Mouse (Mus musculus) MEL (cell line): ENCODE measurements around the gene Gde1. TPM values are rescaled to one million over a fixed set of nuclear protein-coding genes. Genes with fewer than 3 reads are reported as not detected.

Source experiments
- DNase-seq: peaks from one replicate; pipeline ENCODE4 v3.0.0; 2011; ENCODE audit warnings: low read depth, low spot score
- H3K27ac ChIP-seq: 2 replicates; pipeline ENCODE4 v1.5.1; 2012; ENCODE audit warnings: low read depth, mild to moderate bottlenecking, control low read depth, low read length, moderate library complexity; ENCODE audit not compliant: control insufficient read depth
- H3K27me3 ChIP-seq, 2 experiments: fragments of 150-350 bp in 1 of 2; sonication (generic) in 1 of 2; 2 replicates each; pipeline ENCODE4 v1.6.1; 2012; ENCODE audit warnings: low read length in 2 of 2, mild to moderate bottlenecking in 2 of 2, improper control_type of control experiment in 1 of 2, moderate library complexity in 1 of 2; ENCODE audit not compliant: insufficient read depth in 2 of 2, control insufficient read depth in 1 of 2
- H3K36me3 ChIP-seq, 2 experiments: 2 replicates each; pipeline ENCODE4 v1.6.1; 2012 to 2014; ENCODE audit warnings: low read length in 2 of 2, improper control_type of control experiment in 1 of 2, inconsistent platforms in 1 of 2, mild to moderate bottlenecking in 1 of 2; ENCODE audit not compliant: insufficient read depth in 2 of 2, control insufficient read depth in 1 of 2
- H3K4me1 ChIP-seq, 2 experiments: fragments of 150-350 bp in 1 of 2; sonication (generic) in 1 of 2; 2 replicates each; pipeline ENCODE4 v1.6.1; 2012; ENCODE audit warnings: low read length in 2 of 2, improper control_type of control experiment in 1 of 2, mild to moderate bottlenecking in 1 of 2; ENCODE audit not compliant: insufficient read depth in 2 of 2, control insufficient read depth in 1 of 2
- H3K4me3 ChIP-seq, 2 experiments: fragments of 150-350 bp in 1 of 2; sonication (generic) in 1 of 2; 2 replicates each; pipeline ENCODE4 v1.5.1; 2012; ENCODE audit warnings: low read depth in 2 of 2, low read length in 2 of 2, mild to moderate bottlenecking in 2 of 2, moderate library complexity in 2 of 2, control low read depth in 1 of 2, improper control_type of control experiment in 1 of 2; ENCODE audit not compliant: control insufficient read depth in 1 of 2, insufficient read depth in 1 of 2
- H3K79me2 ChIP-seq: 2 replicates; pipeline ENCODE4 v1.6.1; 2012; ENCODE audit warnings: mild to moderate bottlenecking, low read length, moderate library complexity; ENCODE audit not compliant: control insufficient read depth, poor library complexity, insufficient read depth
- H3K9ac ChIP-seq: 2 replicates; pipeline ENCODE4 v1.6.1; 2012; ENCODE audit warnings: low read depth, mild to moderate bottlenecking, control low read depth, low read length, moderate library complexity; ENCODE audit not compliant: control insufficient read depth, poor library complexity, severe bottlenecking
- H3K9me3 ChIP-seq: fragments of 150-350 bp; sonication (generic); replicated peaks from 2 replicates; pipeline ENCODE4 v1.6.1; 2012; ENCODE audit warnings: mild to moderate bottlenecking, low read length, improper control_type of control experiment, moderate library complexity; ENCODE audit not compliant: insufficient read depth
- BHLHE40 ChIP-seq: IDR thresholded peaks from 2 replicates; pipeline ENCODE4 v1.6.1; 2012; ENCODE audit warnings: low read depth, mild to moderate bottlenecking, inconsistent platforms, low read length, improper control_type of control experiment, borderline replicate concordance
- CHD2 ChIP-seq: IDR thresholded peaks from 2 replicates; pipeline ENCODE4 v1.6.1; 2011; ENCODE audit warnings: low read length, improper control_type of control experiment
- E2F4 ChIP-seq: IDR thresholded peaks from 2 replicates; pipeline ENCODE4 v1.6.1; 2011; ENCODE audit warnings: low read depth, low read length, improper control_type of control experiment, borderline replicate concordance
- ELF1 ChIP-seq: IDR thresholded peaks from 2 replicates; pipeline ENCODE4 v1.6.1; 2014; ENCODE audit warnings: low read depth, mild to moderate bottlenecking, inconsistent platforms, low read length, improper control_type of control experiment, moderate library complexity
- GABPA ChIP-seq: IDR thresholded peaks from 2 replicates; pipeline ENCODE4 v1.6.1; 2012; ENCODE audit warnings: low read depth, mild to moderate bottlenecking, inconsistent platforms, low read length, improper control_type of control experiment, moderate library complexity
- HCFC1 ChIP-seq: IDR thresholded peaks from 2 replicates; pipeline ENCODE4 v1.6.1; 2012; ENCODE audit warnings: low read depth, mild to moderate bottlenecking, inconsistent platforms, low read length, improper control_type of control experiment, moderate library complexity
- MYB ChIP-seq: IDR thresholded peaks from 2 replicates; pipeline ENCODE4 v1.6.1; 2011; ENCODE audit warnings: mild to moderate bottlenecking, low read depth, low read length, improper control_type of control experiment
- MYC ChIP-seq: IDR thresholded peaks from 2 replicates; pipeline ENCODE4 v1.6.1; 2011; ENCODE audit warnings: low read depth, mild to moderate bottlenecking, low read length, improper control_type of control experiment, moderate library complexity
- NELFE ChIP-seq: IDR thresholded peaks from 2 replicates; pipeline ENCODE4 v1.6.1; 2011; ENCODE audit warnings: low read depth, low read length, improper control_type of control experiment
- POLR2A ChIP-seq, 2 experiments: IDR thresholded peaks; 2 replicates each; pipeline ENCODE4 v1.6.1; 2011 to 2012; ENCODE audit warnings: low read length in 2 of 2, mild to moderate bottlenecking in 2 of 2, control low read depth in 1 of 2, improper control_type of control experiment in 1 of 2, low read depth in 1 of 2, moderate library complexity in 1 of 2; ENCODE audit not compliant: control insufficient read depth in 1 of 2, insufficient read depth in 1 of 2, poor library complexity in 1 of 2
- POLR2AphosphoS5 ChIP-seq: IDR thresholded peaks from 2 replicates; pipeline ENCODE4 v1.6.1; 2012; ENCODE audit warnings: low read depth, borderline replicate concordance, mild to moderate bottlenecking, inconsistent platforms, low read length, moderate library complexity, mixed read lengths
- RAD21 ChIP-seq: IDR thresholded peaks from 2 replicates; pipeline ENCODE4 v1.6.1; 2011; ENCODE audit warnings: mild to moderate bottlenecking, low read depth, low read length, improper control_type of control experiment
- RCOR1 ChIP-seq: IDR thresholded peaks from 2 replicates; pipeline ENCODE4 v1.6.1; 2012; ENCODE audit warnings: low read depth, mild to moderate bottlenecking, inconsistent platforms, low read length, improper control_type of control experiment
- TAL1 ChIP-seq: IDR thresholded peaks from 2 replicates; pipeline ENCODE4 v1.6.1; 2012; ENCODE audit warnings: mild to moderate bottlenecking, inconsistent platforms, low read length, moderate library complexity, mixed read lengths
- TBP ChIP-seq: IDR thresholded peaks from 2 replicates; pipeline ENCODE4 v1.8.0; 2011; ENCODE audit warnings: low read depth, low read length, improper control_type of control experiment
- USF1 ChIP-seq: IDR thresholded peaks from 2 replicates; pipeline ENCODE4 v1.6.1; 2014; ENCODE audit warnings: low read depth, mild to moderate bottlenecking, inconsistent platforms, low read length, improper control_type of control experiment, moderate library complexity
- ZMIZ1 ChIP-seq: IDR thresholded peaks from 2 replicates; pipeline ENCODE4 v1.6.1; 2012; ENCODE audit warnings: low read depth, mild to moderate bottlenecking, inconsistent platforms, low read length, improper control_type of control experiment, moderate library complexity
- ZNF384 ChIP-seq: IDR thresholded peaks from 2 replicates; pipeline ENCODE4 v1.6.1; 2012; ENCODE audit warnings: low read depth, mild to moderate bottlenecking, inconsistent platforms, low read length, improper control_type of control experiment
- polyA plus RNA-seq, 2 experiments: library from polyadenylated mRNA; stranded (reverse) in 1 of 2; unstranded in 1 of 2; fragments of >175 nt in 1 of 2; fragments of >200 nt in 1 of 2; gene quantifications; 2 replicates each; pipeline versions ENCODE4 v1.2.1 to v1.2.4; 2012; ENCODE audit warnings: low replicate concordance in 2 of 2, low read depth in 1 of 2; ENCODE audit not compliant: insufficient read length in 2 of 2, insufficient read depth in 1 of 2, missing spikeins in 1 of 2
- total RNA-seq: library from RNA; depleted of rRNA; stranded (reverse); fragments of 300-350 nt; gene quantifications from 2 replicates; pipeline ENCODE4 v1.2.3, GENCODE M21; 2012

The Gde1 gene
- total and polyA plus RNA-seq, 3 experiments, result 38.1 to 39.8 TPM; not detected in 1

GRCm38 (mm10) chr7:118650119-118650518, 55.5 kb downstream of the Gde1 start:
- H3K9me3 ChIP-seq, result no peaks in the 10 kb centered on the region
- TF ChIP-seq NELFE (no peak), TBP (no peak), ZMIZ1 (no peak), USF1 (no peak), POLR2AphosphoS5 (no peak), E2F4 (no peak), ZNF384 (no peak), RCOR1 (no peak), HCFC1 (no peak), CHD2 (no peak), TAL1 (no peak), ELF1 (no peak), POLR2A (IDR thresholded peaks at IDR 0.05; ENCODE audit: control insufficient read depth in 1 of 2, insufficient read depth in 1 of 2, low read depth in 1 of 2, low read length in 2 of 2, poor library complexity in 1 of 2) (no peak), GABPA (no peak), BHLHE40 (no peak), MYB (no peak), RAD21 (no peak)
- no peaks in the 10 kb centered on the region for H3K4me1 ChIP-seq
- DNase-seq, result no peak
- H3K36me3 ChIP-seq, result no peaks in the 10 kb centered on the region
- no peak overlapping the region for H3K4me3 ChIP-seq
- H3K79me2 ChIP-seq, result no peaks in the 10 kb centered on the region
- H3K9ac ChIP-seq, result no peak overlapping the region
- no peak overlapping the region for H3K27ac ChIP-seq
- H3K27me3 ChIP-seq, result no peaks in the 10 kb centered on the region

GRCm38 (mm10) chr7:118649328-118649727, 56.2 kb downstream of the Gde1 start:
- H3K36me3 ChIP-seq, result no peaks in the 10 kb centered on the region
- H3K9ac ChIP-seq, result no peak overlapping the region
- DNase-seq, result no peak
- TF ChIP-seq MYC (no peak), ZMIZ1 (no peak)
- H3K79me2 ChIP-seq, result no peaks in the 10 kb centered on the region
- no peaks in the 10 kb centered on the region for H3K27me3 ChIP-seq
- no peak overlapping the region for H3K4me3 ChIP-seq
- no peaks in the 10 kb centered on the region for H3K4me1 ChIP-seq
- no peak overlapping the region for H3K27ac ChIP-seq
- no peaks in the 10 kb centered on the region for H3K9me3 ChIP-seq
